Mouse (Mus musculus): ENCODE data around the gene Gm10645.

DNA sequence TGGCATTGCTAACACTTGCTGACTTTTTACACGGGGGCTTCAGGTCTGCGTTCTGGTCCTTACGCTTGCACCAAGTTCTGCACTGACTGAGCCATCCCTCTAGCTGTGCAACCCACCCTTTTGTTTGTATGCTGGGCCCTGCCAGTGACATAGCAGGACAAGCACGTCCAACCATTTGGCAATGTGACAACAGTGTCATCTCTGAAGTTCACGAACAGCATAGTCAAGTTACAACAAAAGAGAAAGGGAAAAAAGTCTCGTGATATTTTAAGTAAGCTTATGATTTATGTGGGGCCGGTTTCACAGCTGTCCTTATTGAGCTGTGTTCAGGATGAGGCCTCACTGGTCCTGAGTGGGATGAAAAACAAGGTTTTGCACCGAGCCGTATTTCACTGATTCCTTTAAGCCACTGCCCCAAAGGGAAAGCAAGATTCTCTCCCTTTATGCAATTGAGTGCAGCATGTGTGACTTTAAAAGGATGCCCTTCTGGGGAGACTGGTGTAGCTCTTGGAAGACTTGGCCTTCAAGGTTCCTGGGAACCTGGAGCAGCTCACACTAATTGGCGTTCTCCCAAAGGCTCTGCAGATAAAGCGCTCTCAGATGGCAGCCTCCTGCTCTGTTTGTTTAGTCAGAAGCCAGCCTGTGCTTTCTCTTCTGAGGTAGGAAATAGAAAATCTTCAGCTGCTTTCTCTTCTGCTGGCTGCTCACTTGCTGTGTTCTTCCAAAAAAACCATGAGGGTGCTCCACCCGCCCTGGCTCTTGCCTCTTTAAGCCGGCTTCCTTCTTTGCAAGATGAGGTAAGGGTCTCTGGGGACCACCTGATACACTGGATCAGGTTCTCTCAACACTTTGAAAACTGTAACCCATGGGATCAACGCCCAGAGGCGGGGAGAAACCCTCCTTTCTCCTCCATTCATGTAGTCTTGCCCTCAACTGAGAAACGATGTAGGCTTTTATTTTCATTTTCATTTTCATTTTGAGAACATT, 34.5 kb upstream of the Gm10645 start:
- no peak for TF ChIP-seq CTCF (conservative IDR thresholded peaks at IDR 0.05; ENCODE audit: low read length)
- TF ChIP-seq POU5F1 (IDR thresholded peaks at IDR 0.05; ENCODE audit: borderline replicate concordance, low read length), result no peak
